Mouse (Mus musculus): Measurements from ENCODE around the gene Epn3.

Gene Epn3

GRCm38 (mm10) chr11:94471740-94472584, 27.8 kb downstream of the Epn3 start:
- in situ Hi-C loops (cut with MboI, MseI): no loop called here

GRCm38 (mm10) chr11:94470391-94470790, 29.4 kb downstream of the Epn3 start:
- in situ Hi-C loops (cut with MboI, MseI): no loop called here

DNA sequence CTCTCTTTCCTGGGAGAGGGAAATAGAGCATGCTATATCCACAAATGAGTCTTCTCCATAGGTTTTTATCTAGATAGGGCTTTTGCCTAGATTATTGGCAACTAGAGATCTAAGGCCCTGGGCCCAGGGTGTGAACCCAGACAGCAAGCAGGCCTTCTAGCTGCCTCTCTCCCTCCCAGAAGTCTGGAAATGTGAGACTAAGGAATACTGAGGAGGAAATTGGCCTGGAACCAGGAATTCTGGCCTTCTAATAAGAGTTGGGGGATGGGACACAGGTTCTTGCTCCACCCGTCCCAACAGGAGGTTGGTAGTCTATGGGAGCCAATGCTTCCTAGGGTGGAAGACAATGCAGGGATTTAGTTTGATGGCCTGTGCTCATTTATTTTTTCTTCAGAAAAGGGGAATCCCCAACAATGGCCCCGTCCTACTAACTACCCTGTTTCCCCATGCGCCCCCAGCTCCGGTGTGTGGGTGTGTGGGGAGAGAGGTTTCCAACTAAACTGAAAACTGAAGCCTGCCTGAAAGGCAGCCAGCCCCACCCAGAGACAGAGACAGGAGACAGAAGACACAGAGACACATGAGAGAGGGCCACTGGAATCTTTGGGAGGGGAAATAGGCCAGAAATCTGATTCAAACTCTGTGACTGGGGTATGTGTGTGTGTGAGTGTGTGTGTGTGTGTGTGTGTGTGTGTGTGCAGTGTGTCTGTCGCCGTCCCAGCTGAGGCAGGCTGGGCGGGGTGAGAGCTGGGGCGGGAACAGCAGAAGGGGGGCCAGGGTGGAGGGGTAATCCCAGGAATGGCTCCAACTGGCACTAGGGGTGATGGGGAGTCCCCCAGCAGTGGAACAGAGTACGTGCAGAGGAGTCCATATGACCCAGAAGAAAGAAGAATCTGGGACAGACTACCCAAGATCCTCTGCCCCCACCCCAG, 30.4 kb downstream of the Epn3 start:
- in situ Hi-C loops (cut with MboI, MseI): no loop called here

DNA sequence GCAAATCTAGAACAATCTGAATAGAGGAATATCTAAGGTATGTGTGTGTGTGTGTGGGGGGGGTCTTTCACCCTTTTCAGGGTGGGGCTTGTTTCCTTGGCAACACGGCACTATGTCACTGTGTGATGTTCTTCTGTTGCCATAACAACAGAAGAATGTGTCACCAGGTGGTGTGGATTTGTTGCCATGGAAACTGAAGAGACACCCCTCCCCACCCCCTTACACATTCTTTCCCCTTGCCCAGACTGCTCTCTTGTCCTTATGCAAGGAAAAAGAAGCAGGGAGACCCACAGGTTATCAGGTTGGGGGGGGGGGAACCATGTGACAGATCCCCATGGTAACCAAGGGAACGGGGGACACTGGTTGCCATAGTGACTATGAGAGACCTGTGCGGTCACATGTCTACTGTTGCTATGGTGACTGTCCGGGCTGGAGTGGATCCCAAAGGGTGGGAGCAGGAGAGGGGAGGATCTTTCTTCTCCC, 31.2 kb downstream of the Epn3 start:
- in situ Hi-C loops (cut with MboI, MseI): no loop called here

GRCm38 (mm10) chr11:94466333-94466855, 33.4 kb downstream of the Epn3 start:
- in situ Hi-C loops (cut with MboI, MseI): no loop called here

DNA sequence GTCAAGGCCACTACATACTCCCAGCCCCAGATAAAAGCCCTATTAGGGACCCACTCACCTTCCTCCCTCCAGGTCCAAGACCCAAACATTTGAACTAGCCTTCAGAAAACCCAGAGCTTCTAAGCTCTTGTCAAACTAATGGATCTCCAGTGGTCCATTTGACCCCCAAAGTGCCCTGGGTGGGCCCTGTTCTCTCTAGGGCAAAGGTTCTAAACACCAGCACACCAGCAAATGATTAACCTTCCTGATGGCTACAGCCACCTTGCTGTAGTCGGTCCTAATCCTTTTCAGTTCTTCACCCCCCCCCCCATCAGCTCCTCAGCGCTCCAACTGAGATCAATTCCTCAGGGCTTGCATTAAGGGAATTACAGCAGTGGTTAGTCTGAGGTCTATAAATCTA, 35.6 kb downstream of the Epn3 start:
- in situ Hi-C loops (cut with MboI, MseI): no loop called here

GRCm38 (mm10) chr11:94461856-94462255, 37.9 kb downstream of the Epn3 start:
- in situ Hi-C loops (cut with MboI, MseI): no loop called here

DNA sequence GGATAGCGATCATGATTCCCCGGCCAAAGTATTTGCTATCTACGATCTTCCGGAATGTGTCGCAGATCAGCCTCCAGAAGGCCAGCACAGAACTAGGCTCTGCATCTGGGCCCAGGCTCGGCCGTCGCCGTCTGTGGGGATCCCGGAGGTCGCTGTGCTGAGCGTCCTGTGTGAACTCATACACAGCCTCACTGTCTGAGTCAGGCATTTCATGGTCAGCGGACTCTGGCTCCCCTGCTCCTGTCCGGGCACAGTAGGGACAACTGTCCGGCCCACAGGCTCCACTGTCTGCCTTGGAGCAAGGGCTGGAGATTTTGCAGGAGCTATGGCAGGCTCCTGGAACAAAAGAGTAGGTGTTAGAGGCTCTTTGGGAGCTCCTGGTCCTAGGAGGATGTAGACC, 42.8 kb downstream of the Epn3 start:
- in situ Hi-C loops (cut with MboI, MseI): no loop called here

GRCm38 (mm10) chr11:94456347-94456746, 43.4 kb downstream of the Epn3 start:
- in situ Hi-C loops (cut with MboI, MseI): no loop called here

- in situ Hi-C loops (cut with MboI, MseI): no loop called here
These were observed 44.5 kb downstream of the Epn3 start for GRCm38 (mm10) chr11:94455161-94455820.

DNA sequence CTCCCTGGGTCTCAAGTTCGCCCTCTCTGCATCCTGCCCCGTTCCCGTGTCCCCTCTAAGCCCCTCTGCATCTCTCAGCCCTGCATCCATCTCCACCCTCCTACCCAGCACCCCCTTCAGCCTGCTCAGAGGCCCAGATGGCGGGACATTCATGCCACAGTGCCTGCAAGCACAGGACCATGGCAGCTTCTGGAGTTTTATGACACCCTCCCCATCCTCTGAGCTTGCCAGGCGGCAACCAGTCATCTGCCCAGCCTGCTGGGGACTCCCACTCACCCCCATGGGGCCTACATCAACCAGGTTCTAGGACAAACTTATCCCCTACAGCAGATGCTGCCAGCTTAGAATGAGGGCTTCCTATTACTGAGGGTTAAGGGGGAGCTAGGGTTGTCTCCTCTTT, 45.0 kb downstream of the Epn3 start:
- in situ Hi-C loops (cut with MboI, MseI): no loop called here

DNA sequence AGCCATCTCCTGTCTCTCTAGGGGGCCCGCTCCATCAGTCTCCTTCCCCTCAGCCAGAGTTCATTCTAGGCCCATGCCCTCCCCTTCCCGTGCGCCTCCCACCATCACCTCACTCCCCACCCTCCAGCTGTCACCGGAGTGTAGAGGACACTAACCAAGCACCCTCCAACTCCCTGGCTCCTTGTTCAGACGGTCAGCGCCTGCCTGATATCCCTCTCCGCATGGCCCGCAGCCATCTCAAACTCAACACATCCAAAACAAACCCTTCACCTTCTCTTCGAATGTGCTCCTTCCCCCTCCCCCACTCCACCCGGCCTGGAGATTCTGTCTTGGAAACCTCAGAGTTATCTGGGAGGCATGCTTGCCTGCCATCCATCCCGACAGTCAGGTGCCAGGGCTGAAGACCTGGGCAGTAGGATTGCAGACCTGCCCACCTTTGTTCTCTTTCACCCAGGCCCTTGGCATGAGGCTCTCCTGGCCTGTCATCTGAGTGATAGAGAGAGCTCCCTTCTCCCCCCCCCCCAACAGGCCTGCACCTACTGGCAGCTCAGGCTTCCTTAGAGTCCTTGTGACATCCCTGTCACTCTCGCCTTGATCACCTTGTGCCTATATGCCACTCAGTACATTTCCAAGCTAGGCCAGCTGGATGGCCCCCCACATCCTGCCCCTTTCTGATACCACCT, 48.5 kb downstream of the Epn3 start:
- in situ Hi-C loops (cut with MboI, MseI): no loop called here

- in situ Hi-C loops (cut with MboI, MseI): no loop called here
These were observed 49.9 kb downstream of the Epn3 start for GRCm38 (mm10) chr11:94449886-94450285.

DNA sequence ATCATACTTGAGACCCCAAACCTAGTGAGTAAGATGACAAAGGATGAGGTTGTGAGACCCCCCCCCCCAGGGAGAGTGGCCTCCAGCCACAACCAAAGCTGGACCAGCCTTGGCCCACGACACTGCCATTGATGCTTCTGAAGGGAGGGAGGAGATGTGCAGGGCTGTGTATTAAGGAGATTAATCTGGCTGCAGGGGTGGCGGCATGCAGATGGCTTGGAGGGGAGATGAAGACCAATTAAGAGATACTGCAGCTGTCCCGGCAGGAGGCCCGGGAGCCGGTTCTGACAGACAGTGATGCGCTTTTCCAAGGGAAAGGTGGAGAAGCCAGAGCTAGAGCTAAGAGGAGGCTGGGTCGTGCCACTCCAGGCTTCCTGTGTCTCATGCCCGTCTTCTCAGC, 50.5 kb downstream of the Epn3 start:
- in situ Hi-C loops (cut with MboI, MseI): no loop called here

- in situ Hi-C loops (cut with MboI, MseI): no loop called here
These were observed 52.8 kb downstream of the Epn3 start for GRCm38 (mm10) chr11:94447017-94447416.

GRCm38 (mm10) chr11:94445300-94445699, 54.5 kb downstream of the Epn3 start:
- in situ Hi-C loops (cut with MboI, MseI): no loop called here

DNA sequence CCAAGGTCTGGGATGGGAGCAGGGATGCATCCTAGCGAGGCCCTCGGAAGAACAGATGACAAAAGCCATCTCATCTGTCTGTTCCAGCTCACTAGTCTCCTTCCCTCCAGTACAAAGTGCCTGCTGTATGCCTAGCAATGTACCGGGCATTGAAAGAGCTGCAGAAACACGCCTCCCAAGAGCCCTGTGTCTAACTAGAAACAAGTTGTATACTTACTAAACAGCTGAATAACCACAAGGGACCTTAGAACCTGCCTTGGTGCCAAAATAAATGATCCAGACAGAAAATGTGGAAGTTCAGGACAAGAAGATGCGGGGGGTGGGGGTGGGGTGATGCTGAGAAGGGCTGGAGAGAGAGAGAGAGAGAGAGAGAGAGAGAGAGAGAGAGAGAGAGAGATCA, 54.9 kb downstream of the Epn3 start:
- in situ Hi-C loops (cut with MboI, MseI): no loop called here

- in situ Hi-C loops (cut with MboI, MseI): no loop called here
These were observed 58.0 kb downstream of the Epn3 start for GRCm38 (mm10) chr11:94441752-94442151.

- in situ Hi-C loops (cut with MboI, MseI): no loop called here
These were observed 58.7 kb downstream of the Epn3 start for GRCm38 (mm10) chr11:94441122-94441521.

GRCm38 (mm10) chr11:94440421-94440820, 59.4 kb downstream of the Epn3 start:
- in situ Hi-C loops (cut with MboI, MseI): no loop called here
